Mouse (Mus musculus) frontal cortex, adult 2 months (tissue): ENCODE data around the gene Foxd1. TPM values are rescaled to one million over a fixed set of nuclear protein-coding genes. Genes with fewer than 3 reads are reported as not detected.
A peak's percentile ranks its signal among the peaks of the same experiment; 100 is the strongest.

Experiments
- DNase-seq, 2 experiments: peaks; one replicate each; pipeline ENCODE4 v3.0.0; 2022; ENCODE audit warnings: low spot score in 1 of 2; ENCODE audit errors: extremely low spot score in 1 of 2
- polyA plus RNA-seq: library from polyadenylated mRNA; depleted of rRNA; stranded (reverse); fragments of >200 nt; gene quantifications from 2 replicates; pipeline ENCODE4 v1.2.3, GENCODE M21; 2012; rRNA removed

Foxd1 gene
- polyA plus RNA-seq = 0.84 and 1.2 TPM in 2 replicates

DNA sequence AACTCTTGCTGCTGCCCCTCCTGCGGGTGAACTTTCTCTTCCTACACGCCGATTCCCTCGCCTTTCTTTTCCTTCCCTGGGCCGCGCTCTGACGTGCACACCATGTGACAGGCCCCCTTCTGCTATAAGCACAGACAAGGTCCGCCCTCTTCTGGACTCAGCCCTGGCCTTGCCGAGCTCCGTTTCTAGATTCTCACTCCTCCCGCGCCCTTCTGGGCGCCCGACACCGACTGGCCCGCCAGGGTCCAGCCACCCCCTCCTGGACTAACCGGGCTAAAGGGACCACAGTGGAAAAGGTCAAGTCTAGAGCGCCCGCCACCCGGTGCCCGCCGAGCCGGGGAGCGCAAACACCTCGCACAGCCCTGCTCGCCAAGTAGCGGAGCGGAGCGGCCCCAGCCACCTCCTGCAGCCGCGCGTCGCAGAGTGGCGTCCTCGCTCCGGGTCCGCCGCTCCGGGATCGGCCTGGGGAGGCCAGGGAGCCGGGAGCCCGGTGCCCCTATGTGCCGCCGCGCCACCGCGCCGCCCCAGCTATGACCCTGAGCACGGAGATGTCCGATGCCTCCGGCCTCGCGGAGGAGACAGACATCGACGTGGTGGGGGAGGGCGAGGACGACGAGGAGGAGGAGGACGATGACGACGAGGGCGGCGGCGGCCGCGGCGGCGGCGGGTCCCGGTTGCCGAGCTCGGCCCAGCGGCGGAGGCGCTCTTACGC lies at the start of gene Foxd1:
Gene Foxd1, plus strand, starts transcription at position 153 of the 712 bp plus-strand sequence.
- DNase-seq = no peak

DNA sequence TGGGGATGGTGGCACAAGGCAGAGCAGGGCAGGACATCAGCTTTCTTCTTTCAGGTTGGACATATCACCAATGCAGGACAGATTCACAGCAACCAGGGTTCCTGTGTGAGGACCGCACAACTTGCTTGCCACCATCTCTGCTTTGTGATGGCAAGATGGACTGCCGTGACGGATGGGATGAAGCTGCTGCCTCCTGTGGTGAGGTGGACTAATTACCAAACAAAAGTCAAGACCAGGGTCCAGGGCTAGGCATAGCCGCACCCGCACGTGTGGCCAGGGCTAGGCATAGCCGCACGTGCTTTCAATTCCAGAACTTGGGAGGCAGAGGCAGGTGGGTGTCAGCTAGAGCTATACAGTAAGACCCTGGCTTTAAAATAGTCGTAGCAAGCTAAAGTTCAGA lies 48.8 kb upstream of the Foxd1 start:
- DNase-seq = no peak

DNA sequence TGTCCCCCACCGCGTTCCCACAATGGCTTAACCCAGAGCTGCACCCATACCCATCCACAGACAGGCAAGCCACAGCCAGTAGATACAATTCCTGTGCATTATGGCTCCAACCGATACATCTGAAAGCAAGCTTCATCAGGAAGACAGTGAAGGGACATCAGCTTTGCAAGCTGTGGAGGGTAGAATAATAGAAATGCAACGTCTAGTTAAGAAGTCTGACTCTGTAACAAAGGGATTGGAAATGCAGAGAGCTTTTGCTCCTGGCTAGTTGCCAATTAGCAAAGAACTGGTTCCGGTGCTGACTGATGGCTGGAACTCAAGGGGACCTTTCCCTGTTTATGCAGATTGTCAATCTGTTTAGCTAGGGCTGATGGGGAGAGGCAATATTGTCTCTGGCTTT lies 47.6 kb upstream of the Foxd1 start:
- DNase-seq = no peak

DNA sequence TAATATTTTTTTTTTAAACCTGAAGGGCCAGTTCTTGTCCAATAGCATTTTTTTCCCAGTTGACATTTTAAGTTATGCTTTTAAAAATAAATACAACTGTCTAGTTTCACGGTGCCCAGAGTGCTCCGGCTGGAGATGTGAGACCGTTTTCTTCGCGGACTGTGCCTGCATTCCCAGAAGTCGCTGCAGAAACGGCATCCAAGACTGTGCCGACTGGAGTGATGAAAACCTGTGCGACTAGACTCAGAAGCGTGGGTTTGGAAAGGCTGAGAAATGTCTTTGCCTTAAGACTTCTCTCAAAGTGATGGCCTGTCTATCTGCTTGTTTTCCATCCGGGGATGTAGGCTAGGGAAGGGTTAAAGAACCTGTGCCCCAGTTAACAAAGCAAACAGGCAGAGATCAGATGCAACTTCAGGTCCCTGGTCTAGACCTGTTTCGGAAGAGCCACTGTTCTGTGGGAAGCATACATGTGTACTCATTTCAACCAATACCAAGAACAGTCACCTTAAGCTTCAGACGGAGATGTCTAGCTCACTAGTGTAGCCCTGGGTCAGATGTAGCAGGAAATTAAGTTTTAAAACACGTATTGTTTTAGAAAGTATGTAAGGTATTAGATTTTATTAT lies 47.1 kb upstream of the Foxd1 start:
- DNase-seq = peak in 1 of 2 experiments; percentile 47

DNA sequence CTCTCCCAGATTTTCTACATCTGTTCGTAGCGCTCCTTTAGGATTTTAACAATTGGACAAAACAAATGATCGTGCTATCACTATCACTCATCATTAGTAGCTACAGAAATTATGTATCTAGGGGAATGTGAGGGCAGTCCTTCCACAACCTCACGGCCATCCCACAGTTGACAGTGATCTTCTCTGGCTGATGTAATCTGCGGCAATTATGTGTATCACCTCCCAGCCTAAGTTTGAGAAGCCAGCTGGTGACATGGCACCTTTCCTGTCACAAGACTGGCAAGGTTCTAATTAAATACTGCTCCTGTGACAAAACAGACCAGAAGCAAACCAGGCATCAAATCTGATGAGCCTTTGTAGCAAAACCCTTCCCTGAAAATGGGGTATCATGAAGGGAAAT lies 46.0 kb upstream of the Foxd1 start:
- no peak for DNase-seq

DNA sequence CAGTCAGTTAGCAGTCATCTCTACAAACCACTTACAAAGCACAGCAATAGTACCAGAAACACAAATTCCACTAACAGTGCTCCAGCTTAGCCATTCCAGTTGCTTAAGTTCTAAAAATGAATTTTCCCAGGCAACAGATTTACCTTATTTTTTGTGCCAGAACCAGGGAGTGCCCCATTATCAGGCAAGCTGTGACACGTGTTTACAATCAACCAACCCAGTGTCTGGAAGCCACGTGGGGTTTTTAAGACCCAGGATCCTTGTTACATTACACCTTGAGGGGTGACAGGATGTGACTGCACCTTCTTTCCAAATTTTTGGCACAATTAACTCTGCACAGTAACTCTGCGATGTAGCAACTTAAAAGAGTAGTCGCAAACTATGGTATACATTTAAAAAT lies 45.3 kb upstream of the Foxd1 start:
- no peak for DNase-seq

DNA sequence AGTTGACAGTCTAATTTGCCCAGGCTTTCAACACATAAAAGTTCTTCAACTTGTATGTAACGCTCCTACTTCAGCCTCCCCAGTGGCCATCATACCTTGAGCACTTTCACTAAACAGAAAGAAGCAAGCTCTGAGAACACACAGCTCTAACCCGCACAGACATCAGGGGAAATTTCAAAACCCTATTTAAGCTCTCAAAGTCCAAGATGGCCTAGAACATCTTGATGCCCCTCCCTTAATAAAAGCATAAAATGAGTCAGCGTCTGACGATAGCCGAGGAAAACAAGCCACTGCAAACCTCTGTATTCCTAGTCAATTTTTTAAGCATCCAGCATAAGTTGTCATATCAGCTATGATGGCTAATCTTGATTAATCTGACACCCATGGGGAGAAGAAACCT lies 42.4 kb upstream of the Foxd1 start:
- no peak for DNase-seq

DNA sequence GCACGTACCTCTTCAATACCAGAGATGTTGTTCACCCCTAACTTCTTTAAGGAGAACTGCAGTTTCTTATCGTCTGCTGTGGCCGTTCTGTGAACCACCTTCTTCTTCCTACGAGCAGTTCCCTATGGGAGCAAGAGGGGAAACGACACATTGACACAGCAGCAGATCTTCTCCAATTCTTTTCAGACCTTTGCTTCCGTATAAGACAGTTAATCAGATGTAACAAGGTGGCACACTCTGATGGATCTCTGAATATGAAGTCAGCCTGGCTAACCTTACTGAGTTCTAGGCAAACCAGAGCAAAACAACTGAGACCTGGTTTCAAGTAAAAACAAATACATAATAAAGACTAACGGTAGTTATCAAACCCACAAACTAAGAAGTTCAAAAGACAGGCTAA lies 40.4 kb upstream of the Foxd1 start:
- no peak for DNase-seq

DNA sequence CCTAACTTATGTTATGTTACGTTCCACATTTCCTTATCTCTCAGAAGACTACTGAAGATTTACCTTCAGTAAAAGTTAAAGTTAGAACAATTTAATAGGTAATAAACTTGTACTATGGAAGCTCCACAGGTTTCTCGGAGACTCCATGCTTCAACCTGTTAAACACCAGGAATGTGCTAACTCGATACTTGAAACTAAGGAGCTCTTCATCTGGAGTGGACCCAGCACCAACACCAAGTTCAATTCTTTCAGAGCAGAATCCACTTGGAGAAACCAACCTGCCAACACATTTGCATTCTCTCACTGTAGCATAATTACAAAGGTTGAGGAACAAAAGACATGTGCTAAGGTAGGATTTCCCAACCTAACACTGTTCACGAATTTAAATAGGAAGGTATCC lies 38.9 kb upstream of the Foxd1 start:
- DNase-seq = no peak

DNA sequence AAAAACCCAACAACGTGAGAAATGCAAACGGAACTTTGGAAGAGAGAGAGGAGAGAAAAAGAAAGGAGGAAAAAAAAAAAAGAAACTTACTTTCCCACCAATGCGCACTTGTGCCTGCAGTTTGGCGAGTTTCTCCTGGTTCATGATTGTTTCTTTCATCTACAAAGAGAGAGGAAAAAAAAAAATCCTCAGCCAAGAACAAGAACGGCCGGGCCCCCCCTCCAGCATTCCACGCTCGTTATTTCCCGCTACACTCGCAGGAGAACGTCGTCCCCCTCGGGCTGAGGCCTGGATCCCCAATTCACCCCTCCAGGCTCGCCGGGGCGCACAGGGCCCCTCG lies 37.9 kb upstream of the Foxd1 start:
- DNase-seq = no peak

DNA sequence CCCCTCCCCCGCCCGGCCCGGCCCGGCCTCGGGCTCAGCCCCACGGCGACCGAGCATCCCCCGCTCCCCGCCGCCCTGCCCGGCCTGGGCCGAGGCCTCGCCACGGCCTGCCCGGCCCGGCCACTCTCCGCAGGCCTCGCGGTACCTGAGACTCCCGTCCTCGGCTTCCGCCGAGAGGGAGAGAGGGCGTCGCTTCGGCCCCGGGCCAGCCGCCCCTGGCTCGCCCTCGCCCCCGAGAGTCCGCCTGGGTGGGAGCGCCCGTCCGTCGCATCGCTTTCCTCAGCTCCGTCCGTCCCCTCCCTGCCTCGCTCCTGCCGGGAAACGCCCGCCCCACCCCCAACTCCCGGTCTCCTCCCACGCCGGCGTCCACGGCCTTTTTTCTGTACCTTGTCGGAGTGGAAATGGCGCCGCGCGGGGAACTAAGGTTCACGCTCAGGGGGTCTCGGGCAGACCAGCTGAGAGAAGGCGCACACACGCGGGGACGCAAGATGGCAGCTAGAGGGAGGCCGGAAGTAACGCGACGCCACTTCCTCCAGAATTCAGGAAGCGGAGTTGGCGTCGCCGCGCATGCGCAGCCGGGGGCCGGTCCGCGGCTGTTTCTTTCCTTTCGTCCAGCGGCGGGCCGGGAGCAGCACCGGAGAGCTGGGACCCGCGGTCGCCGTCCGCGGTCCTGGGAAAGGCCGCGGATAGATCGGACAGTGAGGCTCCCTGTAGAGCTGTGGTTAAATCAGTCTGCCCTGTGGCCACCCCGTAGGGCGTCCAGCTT lies 37.4 kb upstream of the Foxd1 start, which contains the start of gene Btf3:
Gene Btf3, minus strand, starts transcription at position 527 of the 766 bp plus-strand sequence.
- DNase-seq = peak; percentile 82 to 95

DNA sequence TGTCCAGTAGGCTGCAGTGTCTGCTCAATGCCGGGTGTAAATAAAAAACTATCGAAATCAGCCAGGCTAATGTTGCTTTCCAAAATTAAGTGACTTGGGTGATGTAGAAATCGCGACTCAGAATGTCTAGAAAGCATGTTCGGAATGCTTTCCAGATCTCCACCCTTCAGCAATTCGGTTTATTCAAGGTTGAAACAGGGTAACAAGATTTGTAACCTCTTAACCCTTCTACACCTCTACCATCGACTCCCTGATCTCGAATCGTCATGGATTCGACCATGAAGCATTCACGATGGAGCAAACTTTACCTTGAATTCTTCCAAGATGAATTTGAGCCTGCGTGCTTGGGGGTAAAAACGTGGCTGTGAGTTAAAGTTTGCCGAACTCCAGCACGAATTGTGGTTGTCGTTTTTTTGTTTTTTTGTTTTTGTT lies 36.8 kb upstream of the Foxd1 start:
- DNase-seq = peak in 1 of 2 experiments; percentile 15

DNA sequence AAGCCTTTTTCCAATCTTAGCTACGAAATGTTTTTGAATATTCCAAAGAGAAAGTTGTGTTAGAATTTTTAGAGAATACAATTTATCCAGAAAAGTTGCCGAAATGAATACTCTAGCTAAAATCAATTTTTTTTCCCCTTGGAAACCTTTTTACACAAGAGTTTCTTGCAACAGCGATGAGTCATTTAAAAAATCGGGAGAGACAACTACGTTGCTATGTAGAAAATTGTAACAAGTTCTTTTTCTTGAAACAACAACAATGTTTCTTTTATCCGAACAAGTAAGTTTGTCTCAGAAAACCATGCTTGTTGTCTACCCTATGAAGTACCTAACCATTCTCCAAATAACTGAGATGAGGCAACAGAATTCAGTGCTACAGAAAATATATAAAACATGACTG lies 36.1 kb upstream of the Foxd1 start:
- DNase-seq = no peak

DNA sequence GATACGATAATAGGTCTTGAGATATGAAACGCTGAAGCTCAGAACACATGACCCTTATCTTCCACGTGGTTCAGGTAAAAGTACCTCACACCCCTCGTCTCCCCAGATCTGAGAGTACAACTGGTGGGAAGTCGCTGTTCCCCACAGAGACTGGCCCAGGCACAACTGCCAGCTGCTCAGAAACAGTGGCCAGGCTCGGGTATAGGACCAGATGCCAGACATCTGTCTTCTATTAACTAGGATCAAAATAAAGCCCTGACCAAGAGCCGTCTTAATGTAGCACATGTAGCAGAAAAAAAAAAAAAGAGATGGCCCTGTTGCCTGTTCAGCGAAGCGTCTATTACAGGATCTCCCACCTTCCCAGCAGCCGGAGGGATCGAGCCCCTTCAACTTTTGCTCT lies 29.0 kb upstream of the Foxd1 start:
- no peak for DNase-seq

DNA sequence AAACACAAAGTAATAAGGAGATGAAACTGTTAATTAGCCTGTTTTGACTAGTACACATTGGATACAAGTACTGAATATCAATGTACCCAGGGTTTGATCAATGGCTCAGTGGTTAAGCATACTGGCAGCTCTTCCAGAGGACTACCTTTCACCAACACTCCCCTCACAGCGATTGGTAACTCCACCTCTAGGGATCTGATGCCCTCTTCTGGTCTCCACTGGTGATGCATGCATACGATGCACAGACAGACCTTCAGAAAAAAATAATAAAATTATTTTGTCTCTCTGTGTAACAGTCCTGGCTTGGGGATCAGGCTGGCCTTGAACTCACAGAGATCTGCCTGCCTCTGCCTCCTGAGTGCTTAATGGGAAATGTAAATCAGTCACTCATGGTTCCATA lies 21.9 kb upstream of the Foxd1 start:
- DNase-seq = no peak

DNA sequence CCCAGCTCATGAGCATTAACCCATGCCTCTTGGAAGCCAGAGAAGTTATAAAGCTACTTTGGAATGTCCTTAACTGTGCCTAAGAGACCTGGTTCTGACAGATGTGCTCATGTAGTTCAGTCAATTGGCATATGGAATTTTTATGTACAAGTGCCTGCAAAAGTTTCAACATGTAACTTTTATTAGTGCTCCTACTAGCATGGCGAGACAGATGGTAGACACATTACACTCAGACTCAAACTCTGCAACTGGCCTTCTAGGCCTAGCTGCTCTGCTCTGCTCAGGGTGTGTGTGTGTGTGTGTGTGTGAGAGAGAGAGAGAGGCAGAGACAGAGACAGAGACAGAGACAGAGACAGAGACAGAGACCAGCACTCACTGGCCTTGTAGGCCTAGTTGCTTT lies 17.8 kb upstream of the Foxd1 start:
- no peak for DNase-seq

DNA sequence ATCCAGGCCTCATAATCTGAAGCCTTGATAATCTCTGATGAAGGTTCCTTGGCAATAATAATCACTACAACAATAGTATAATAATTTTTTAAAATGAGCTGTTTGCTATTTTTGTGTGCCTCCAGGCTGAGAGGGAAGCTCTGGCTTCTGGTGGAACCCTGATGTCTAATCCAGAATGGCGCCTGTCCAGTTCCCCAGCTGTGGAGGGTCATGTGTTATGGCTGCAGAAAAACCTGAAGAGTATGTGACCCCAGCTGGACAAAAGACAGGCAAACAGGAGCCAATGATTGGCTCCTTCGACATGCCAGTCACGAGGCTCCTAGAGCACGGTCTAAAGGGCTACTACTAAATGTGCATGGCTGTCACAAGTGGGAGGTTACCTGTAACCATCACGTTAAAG lies 13.5 kb upstream of the Foxd1 start:
- no peak for DNase-seq

DNA sequence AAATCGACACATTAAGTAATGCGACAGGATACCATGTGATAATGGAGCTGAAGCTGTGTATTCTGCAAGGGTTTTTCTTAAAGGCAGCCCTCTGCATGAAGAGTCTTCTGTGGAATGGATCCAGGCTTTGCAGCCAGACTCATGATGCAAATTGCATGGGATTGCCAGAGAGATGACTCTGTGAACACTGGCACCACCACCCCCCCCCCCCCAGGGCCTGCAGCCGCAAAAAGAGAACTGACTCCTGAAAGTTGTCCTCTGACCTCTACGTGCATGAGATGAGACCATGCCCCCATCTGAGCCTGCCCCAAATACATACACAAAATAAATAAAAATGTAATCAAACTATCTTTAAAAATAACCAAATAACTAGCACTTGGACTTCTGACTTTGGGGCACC lies 4.6 kb upstream of the Foxd1 start:
- DNase-seq = no peak

DNA sequence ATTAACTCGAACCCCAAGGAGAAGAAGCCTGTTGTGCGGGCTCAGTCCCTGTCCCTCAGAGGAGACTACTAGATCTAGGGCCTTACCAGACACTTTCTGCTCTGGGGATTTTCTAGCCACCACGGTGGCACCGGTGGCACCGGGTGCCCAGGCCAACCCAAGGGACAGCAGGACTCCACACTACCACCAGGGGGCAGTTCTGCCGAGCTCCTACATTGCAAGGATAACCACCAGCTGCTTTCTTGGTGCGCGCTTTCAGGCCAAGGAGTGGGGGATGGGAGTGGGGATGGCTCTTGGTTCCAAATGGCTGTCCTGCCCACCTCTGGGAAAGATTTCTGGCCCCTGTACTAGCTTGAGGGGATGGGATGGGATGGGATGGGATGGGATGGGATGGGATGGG lies 2.5 kb upstream of the Foxd1 start:
- DNase-seq = no peak

DNA sequence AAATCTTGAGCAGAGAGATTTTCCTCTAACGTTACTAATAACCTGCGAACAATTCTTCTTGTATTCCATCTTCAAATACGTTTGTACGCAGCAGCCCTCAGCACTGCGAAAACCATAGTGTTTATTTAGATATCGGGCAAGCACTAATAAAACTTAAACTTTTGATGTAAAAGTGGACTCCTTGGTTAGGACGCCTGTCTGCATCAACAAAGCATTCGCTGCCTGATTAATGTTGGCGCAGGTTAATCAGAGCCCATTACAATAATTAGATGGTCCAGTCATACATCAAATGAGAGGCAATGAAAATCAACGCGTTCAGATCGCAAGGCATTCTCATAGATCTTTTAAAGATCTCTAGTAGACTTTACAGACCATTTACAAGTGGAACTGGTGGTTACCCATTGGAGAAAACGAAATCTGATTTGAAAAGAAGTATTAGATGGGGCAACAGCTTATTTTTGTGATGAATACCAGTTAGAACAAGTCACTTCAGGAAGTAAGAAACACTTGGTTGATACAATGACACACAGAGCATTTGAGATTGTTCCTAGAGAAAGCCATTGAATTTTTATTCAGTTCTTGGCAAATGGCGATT lies 1.6 kb upstream of the Foxd1 start:
- DNase-seq = no peak

DNA sequence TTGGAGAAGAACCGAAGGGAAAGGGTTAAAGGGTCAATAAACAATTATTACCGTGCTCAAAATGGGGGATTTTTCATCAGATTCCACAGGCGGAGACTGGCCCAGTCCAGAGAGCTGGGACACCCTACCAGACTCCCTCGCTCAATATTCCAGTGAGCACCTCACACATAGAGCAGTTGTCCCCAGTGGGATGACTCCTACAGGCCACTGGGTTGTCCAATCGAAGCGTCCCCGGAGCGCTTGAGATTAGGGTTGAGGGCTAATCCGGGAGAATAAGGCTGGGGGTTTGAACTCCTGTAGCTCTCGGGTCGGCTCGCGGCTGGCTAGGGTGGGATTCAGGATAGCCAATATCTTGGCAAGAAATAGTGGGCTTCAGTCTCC lies 343 bp upstream of the Foxd1 start:
- DNase-seq = no peak
